Comparison of ENCODE assay signal across 8 mouse cellular contexts in genomic region chr8:4678908-4679545, GRCm38 (mm10).
A peak's percentile ranks its signal among the peaks of the same experiment; 100 is the strongest.
DNase-seq lines count a peak whose midpoint lies in the region; ATAC-seq and TF ChIP-seq lines count a peak whose summit lies in the region.

No protein-coding gene starts in this region.

- no peak for DNase-seq in heart, postnatal 10 days
- peak; percentile 64 for DNase-seq in CH12.LX (ENCODE audit: extremely low read depth)
- DNase-seq in liver, embryonic 14.5 days (ENCODE audit: low read depth in 3 of 3, low spot score in 3 of 3): no peak
- DNase-seq in right cerebral cortex, postnatal 10 days (ENCODE audit: low spot score in 2 of 2): peak; percentile 40 to 77
- DNase-seq in urinary bladder, postnatal 36 days (ENCODE audit: low spot score in 2 of 2): no peak

- TF ChIP-seq RAD21 in CH12.LX (IDR thresholded peaks at IDR 0.05; ENCODE audit: low read depth, low read length): no peak

- peaks cover 13% of the 10 kb centered on the region for H3K9me3 ChIP-seq in heart, embryonic 11.5 days (replicated peaks; ENCODE audit: control insufficient read depth, low read length)
- H3K9me3 ChIP-seq in CH12.LX (replicated peaks; ENCODE audit: low read length): peaks cover 6% of the 10 kb centered on the region
- H3K9me3 ChIP-seq in hindbrain, embryonic 13.5 days: no peaks in the 10 kb centered on the region
- peaks cover 3% of the 10 kb centered on the region for H3K9me3 ChIP-seq in liver, embryonic 14.5 days (ENCODE audit: control insufficient read depth, low read length)

- no peak for ATAC-seq in heart, embryonic 11.5 days (replicated peaks; ENCODE audit: insufficient number of reproducible peaks, low FRiP score, low TSS enrichment)
- peak; percentile 1; the same call in 1 of the 2 replicates for ATAC-seq in hindbrain, embryonic 13.5 days (ENCODE audit: low FRiP score)
- ATAC-seq in liver, embryonic 14.5 days (ENCODE audit: insufficient read depth): no peak

- in situ Hi-C loops in CH12.LX (cut with MboI; ENCODE audit: low pct_ligation_motif_present, low pct_unique_long_range_greater_than_20kb, low sequenced_read_pairs): loop anchor here (5.0 kb wide), 1 partner anchor 67 kb away; the partner anchor contains the start of gene Zfp958

- no peak; the same call in 1 of the 2 replicates for TF ChIP-seq POLR2A in CH12.LX (IDR thresholded peaks at IDR 0.05; ENCODE audit: low read depth, low read length)
- no peak for TF ChIP-seq POLR2A in cortical plate, adult 2 months (IDR thresholded peaks at IDR 0.05; ENCODE audit: extremely low read depth, insufficient read depth, low read length)

- H3K79me2 ChIP-seq in CH12.LX (replicated peaks; ENCODE audit: control insufficient read depth, extremely low read depth, insufficient read depth, poor library complexity, severe bottlenecking): peaks cover 13% of the 10 kb centered on the region

- dilution Hi-C loops in CH12.LX (cut with MboI; ENCODE audit: extremely low pct_ligation_motif_present, extremely low pct_unique_long_range_greater_than_20kb, low sequenced_read_pairs): no loop called here

- 0 out of 2 replicates have a peak, but pooled peaks cover 4% of the 10 kb centered on the region for H3K4me1 ChIP-seq in heart, embryonic 11.5 days (ENCODE audit: control insufficient read depth, insufficient read depth, low read length)
- no peaks in the 10 kb centered on the region for H3K4me1 ChIP-seq in CH12.LX (ENCODE audit: control insufficient read depth in 1 of 2, insufficient read depth in 2 of 2)
- no peaks in the 10 kb centered on the region for H3K4me1 ChIP-seq in cortical plate, adult 2 months (ENCODE audit: control insufficient read depth, insufficient read depth, low read length)
- peaks cover 5% of the 10 kb centered on the region for H3K4me1 ChIP-seq in hindbrain, embryonic 13.5 days (replicated peaks)
- H3K4me1 ChIP-seq in liver, embryonic 14.5 days (replicated peaks; ENCODE audit: control insufficient read depth in 2 of 2, insufficient read depth in 2 of 2, low read length in 1 of 2): peaks cover 5% of the 10 kb centered on the region in 2 experiments; a peak in 2 of 4 replicates

- intact Hi-C loops in heart, postnatal 10 days (cut with DNase I): loop anchor here (1.0 to 2.0 kb wide), 2 partner anchors 9 to 102 kb away; no protein-coding TSS in a partner anchor

- no peak for TF ChIP-seq EP300 in CH12.LX (IDR thresholded peaks at IDR 0.05; ENCODE audit: low read length)
- no peak for TF ChIP-seq EP300 in liver, embryonic 14.5 days (IDR thresholded peaks at IDR 0.05; ENCODE audit: low read depth)

- no peak for TF ChIP-seq CTCF in CH12.LX (conservative IDR thresholded peaks at IDR 0.05 in 1 of 2, IDR thresholded peaks at IDR 0.05 in 1 of 2; ENCODE audit: low read depth in 2 of 2, low read length in 2 of 2)
- TF ChIP-seq CTCF in cortical plate, adult 2 months (IDR thresholded peaks at IDR 0.05; ENCODE audit: extremely low read depth, insufficient read depth, low read length): no peak
- no peak for TF ChIP-seq CTCF in liver, embryonic 14.5 days (IDR thresholded peaks at IDR 0.05; ENCODE audit: low read depth)

- peak overlapping the region; percentile 97 for H3K27ac ChIP-seq in heart, embryonic 11.5 days (ENCODE audit: low read depth, low read length)
- H3K27ac ChIP-seq in CH12.LX (ENCODE audit: insufficient read depth, low read depth): peak overlapping the region; percentile 94
- H3K27ac ChIP-seq in cortical plate, adult 2 months (ENCODE audit: insufficient read depth, low read length): no peak overlapping the region
- H3K27ac ChIP-seq in hindbrain, embryonic 13.5 days: peak overlapping the region; percentile 99; the same call in 1 of the 2 replicates
- H3K27ac ChIP-seq in liver, embryonic 14.5 days: no peak overlapping the region

- no peaks in the 10 kb centered on the region for H3K27me3 ChIP-seq in heart, embryonic 11.5 days (ENCODE audit: control insufficient read depth, insufficient read depth, low read length)
- H3K27me3 ChIP-seq in CH12.LX (replicated peaks): no peaks in the 10 kb centered on the region
- no peaks in the 10 kb centered on the region for H3K27me3 ChIP-seq in hindbrain, embryonic 13.5 days
- H3K27me3 ChIP-seq in liver, embryonic 14.5 days (ENCODE audit: control insufficient read depth, insufficient read depth, low read length): no peaks in the 10 kb centered on the region

- peak overlapping the region; percentile 72 for H3K4me3 ChIP-seq in heart, embryonic 11.5 days (ENCODE audit: low read depth, low read length)
- H3K4me3 ChIP-seq in CH12.LX (replicated peaks in 1 of 3; ENCODE audit: low read depth in 2 of 3, low read length in 2 of 3, poor library complexity in 1 of 3): peak overlapping the region; percentile 69 to 79 (median 77)
- H3K4me3 ChIP-seq in cortical plate, adult 2 months (ENCODE audit: insufficient read depth, low read length): peak overlapping the region; percentile 74; the same call in 1 of the 2 replicates
- peak overlapping the region; percentile 65 for H3K4me3 ChIP-seq in hindbrain, embryonic 13.5 days
- peak overlapping the region; percentile 71 to 88; a peak in 1 of 4 replicates for H3K4me3 ChIP-seq in liver, embryonic 14.5 days (ENCODE audit: insufficient read depth in 1 of 2, low read depth in 2 of 2, low read length in 2 of 2)

- H3K9ac ChIP-seq in heart, embryonic 11.5 days (ENCODE audit: low read depth, low read length): peak overlapping the region; percentile 88; the same call in 1 of the 2 replicates
- no peak overlapping the region for H3K9ac ChIP-seq in CH12.LX (ENCODE audit: insufficient read depth, low read depth)
- H3K9ac ChIP-seq in hindbrain, embryonic 13.5 days: peak overlapping the region; percentile 83; the same call in 1 of the 2 replicates
- H3K9ac ChIP-seq in liver, embryonic 14.5 days (replicated peaks): no peak overlapping the region

- H3K4me2 ChIP-seq in heart, embryonic 11.5 days: peak overlapping the region; percentile 63
- H3K4me2 ChIP-seq in CH12.LX (ENCODE audit: insufficient read depth, low read depth, poor library complexity, severe bottlenecking): no peak overlapping the region
- H3K4me2 ChIP-seq in hindbrain, embryonic 13.5 days: peak overlapping the region; percentile 58
- peak overlapping the region; percentile 89 for H3K4me2 ChIP-seq in liver, embryonic 14.5 days (ENCODE audit: low read depth)

- WGBS in heart, embryonic 11.5 days (ENCODE audit: insufficient replicate concordance): 75% methylated on average over 8 of the region's 8 CpGs
- 80% methylated on average over 8 of the region's 8 CpGs for WGBS in hindbrain, embryonic 13.5 days
- 73% methylated on average over 8 of the region's 8 CpGs for WGBS in liver, embryonic 14.5 days (ENCODE audit: insufficient replicate concordance)

- no peaks in the 10 kb centered on the region for H3K36me3 ChIP-seq in heart, embryonic 11.5 days (ENCODE audit: control insufficient read depth, insufficient read depth, low read length)
- no peaks in the 10 kb centered on the region for H3K36me3 ChIP-seq in CH12.LX (replicated peaks in 1 of 2; ENCODE audit: control insufficient read depth in 1 of 2, insufficient read depth in 1 of 2, low read length in 1 of 2)
- H3K36me3 ChIP-seq in hindbrain, embryonic 13.5 days: no peaks in the 10 kb centered on the region
- H3K36me3 ChIP-seq in liver, embryonic 14.5 days (replicated peaks; ENCODE audit: control insufficient read depth, insufficient read depth, low read depth): no peaks in the 10 kb centered on the region

TF ChIP-seq in CH12.LX, 34 proteins besides CTCF, POLR2A, EP300 and RAD21:
- TF ChIP-seq MAX (IDR thresholded peaks at IDR 0.05; ENCODE audit: low read length) (no peak), MAZ (IDR thresholded peaks at IDR 0.05; ENCODE audit: low read depth, low read length) (no peak), ZNF384 (IDR thresholded peaks at IDR 0.05; ENCODE audit: low read depth, low read length) (no peak), NELFE (IDR thresholded peaks at IDR 0.05; ENCODE audit: low read depth, low read length) (no peak), MEF2A (IDR thresholded peaks at IDR 0.05; ENCODE audit: borderline replicate concordance, low read depth, low read length) (no peak), MAFK (IDR thresholded peaks at IDR 0.05; ENCODE audit: insufficient replicate concordance, low read length) (no peak), SMC3 (IDR thresholded peaks at IDR 0.05; ENCODE audit: low read depth, low read length) (no peak), E2F4 (IDR thresholded peaks at IDR 0.05; ENCODE audit: insufficient replicate concordance, low read depth, low read length) (no peak), CHD1 (IDR thresholded peaks at IDR 0.05; ENCODE audit: low read depth, low read length) (no peak), MXI1 (IDR thresholded peaks at IDR 0.05; ENCODE audit: low read depth, low read length) (no peak), TBP (conservative IDR thresholded peaks at IDR 0.05; ENCODE audit: low read depth, low read length) (no peak), NRF1 (IDR thresholded peaks at IDR 0.05; ENCODE audit: low read depth, low read length) (no peak), ELF1 (IDR thresholded peaks at IDR 0.05; ENCODE audit: low read depth, low read length) (no peak), TCF12 (IDR thresholded peaks at IDR 0.05; ENCODE audit: low read depth, low read length) (no peak), GABPA (IDR thresholded peaks at IDR 0.05; ENCODE audit: insufficient replicate concordance, low read depth, low read length) (no peak), PAX5 (IDR thresholded peaks at IDR 0.05; ENCODE audit: low read length) (no peak)

Comparison
In these comparisons a context has a peak if more than half of its experiments do, and no peak if none do; other contexts are left out.
1. H3K27ac ChIP-seq: peak in heart, embryonic 11.5 days (single experiment), CH12.LX (single experiment) and hindbrain, embryonic 13.5 days (single experiment); none in cortical plate, adult 2 months (single experiment) and liver, embryonic 14.5 days (single experiment).
2. H3K9ac ChIP-seq: peak in heart, embryonic 11.5 days (single experiment) and hindbrain, embryonic 13.5 days (single experiment); none in CH12.LX (single experiment) and liver, embryonic 14.5 days (single experiment).
3. DNase-seq: peak in CH12.LX (single experiment) and right cerebral cortex, postnatal 10 days (2 of 2); none in heart, postnatal 10 days (0 of 2), liver, embryonic 14.5 days (0 of 3) and urinary bladder, postnatal 36 days (0 of 2).
4. Peak in every context shown above with its lines, with median percentiles within 50 percentile points of each other: H3K4me3 ChIP-seq.